Mouse (Mus musculus) thymus, postnatal 4 days (tissue): ENCODE measurements at regions not wholly inside any gene's neighbourhood (a gene's known extent, or its start where the extent isn't known, plus 50 kb on each side); places are given as distances from the start of the nearest gene placed in this dataset.

Experiments
- DNase-seq: peaks from one replicate; pipeline ENCODE4 v3.0.0; 2021

DNA sequence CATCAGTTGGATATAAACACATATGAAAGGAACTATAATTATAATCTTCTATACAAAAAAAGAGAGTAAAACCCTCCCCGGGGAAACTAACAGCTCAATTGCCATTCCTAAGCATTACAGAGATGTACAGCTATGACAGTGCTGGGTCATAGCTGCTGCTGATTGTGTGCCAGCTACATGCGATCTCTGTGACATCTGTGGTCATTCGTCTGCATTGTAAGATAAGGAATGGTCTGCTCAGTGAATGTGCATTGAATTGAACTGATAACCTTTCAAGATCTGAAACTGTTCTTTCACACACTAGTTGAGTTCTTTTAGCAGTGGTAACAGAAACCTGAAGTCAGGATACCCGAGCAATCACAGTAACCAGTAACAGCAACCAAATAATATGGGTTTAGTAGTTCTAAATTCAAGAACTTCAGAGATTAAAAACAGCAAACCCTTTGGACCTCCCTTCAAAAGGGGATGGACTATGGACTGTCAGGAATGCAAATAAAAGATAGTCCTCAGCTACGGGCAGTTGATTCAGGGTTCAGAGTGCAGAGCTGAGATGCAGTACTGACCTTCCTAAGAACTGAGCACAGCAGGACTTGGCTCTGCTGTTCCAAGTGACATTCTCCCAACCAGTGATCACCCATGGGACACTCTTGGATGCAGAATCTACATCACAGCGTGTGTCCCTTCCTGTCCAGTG is 295.7 kb downstream of the Cd47 start:
- no peak for DNase-seq

- no peak for DNase-seq
Observed at GRCm38 (mm10) chr16:50096563-50096962, 296.2 kb downstream of the Cd47 start.

GRCm38 (mm10) chr16:50103340-50103739 is 303.0 kb downstream of the Cd47 start:
- DNase-seq, result no peak

GRCm38 (mm10) chr16:50118150-50118549 is 314.0 kb downstream of the Bbx start:
- DNase-seq, result peak; percentile 67

DNA sequence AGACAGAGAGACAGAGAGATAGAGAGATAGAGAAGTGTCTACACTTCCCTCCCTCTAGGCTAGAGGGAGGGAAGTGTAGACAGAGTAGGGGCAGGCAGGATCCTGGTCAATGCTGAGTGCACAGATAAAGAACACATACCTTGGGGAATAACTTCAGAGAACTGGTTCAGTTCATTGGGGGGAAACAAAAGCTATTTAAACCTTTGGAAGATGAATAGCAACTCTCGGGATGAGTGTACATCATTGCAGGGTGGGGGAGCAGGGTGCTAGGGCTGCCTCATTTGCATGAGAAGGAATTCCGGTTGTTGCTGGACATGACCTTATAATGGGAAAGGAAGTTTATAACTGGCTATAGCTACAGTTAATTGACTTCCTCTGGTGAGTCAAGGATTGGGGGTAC is 309.7 kb downstream of the Bbx start:
- DNase-seq, result no peak

- DNase-seq, result no peak
Observed at GRCm38 (mm10) chr16:50124646-50125045, 307.5 kb downstream of the Bbx start.

DNA sequence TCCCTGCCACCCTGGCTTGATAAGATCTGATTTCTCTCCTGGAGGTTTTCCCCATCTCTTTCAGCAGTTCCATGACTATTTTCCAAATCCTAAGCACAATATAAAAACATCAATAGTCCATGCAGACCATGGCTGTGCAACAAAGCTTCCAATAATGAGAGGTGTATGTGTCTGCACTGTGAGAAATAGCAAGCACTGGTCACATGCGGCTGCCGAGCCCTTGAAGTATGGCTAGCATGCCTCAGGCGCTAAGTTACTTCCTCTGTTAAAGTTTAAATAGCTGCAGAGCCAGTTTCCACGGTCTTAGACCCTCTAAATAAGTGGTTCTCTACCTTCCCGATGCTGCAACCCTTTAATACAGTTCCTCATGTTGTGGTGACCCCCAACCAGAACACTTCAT is 306.6 kb downstream of the Bbx start:
- DNase-seq, result no peak

DNA sequence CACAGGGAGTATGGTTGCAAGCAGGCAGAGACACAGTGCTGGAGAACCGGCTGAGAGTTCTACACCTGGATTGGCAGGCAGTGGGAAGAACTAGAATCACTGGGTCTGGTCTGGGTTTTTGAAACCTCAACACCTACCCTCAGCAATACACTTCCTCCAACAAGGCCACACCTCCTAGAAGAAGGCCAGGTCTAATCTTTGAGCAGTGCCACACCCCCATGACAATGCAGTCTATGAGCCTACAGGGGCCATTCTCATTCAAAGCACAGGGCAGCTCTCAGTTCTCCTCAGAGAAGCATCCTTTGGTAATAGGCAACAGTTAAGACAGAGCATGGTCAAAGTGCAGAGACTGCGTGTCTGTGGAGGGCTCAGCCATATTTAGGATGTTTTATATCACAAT is 300.8 kb downstream of the Bbx start:
- no peak for DNase-seq
